Mouse (Mus musculus): ENCODE data around the gene Ddb2. TPM values are rescaled to one million over a fixed set of nuclear protein-coding genes. Genes with fewer than 3 reads are reported as not detected.

Ddb2 gene
- polyA plus RNA-seq, 1 experiment from 2014 or later = 9.3 TPM

- H3K27me3 ChIP-seq (replicated peaks; ENCODE audit: low read depth, poor library complexity, severe bottlenecking) = 0 out of 2 replicates have a peak, but pooled peaks cover 2% of the 10 kb centered on the region
- peaks cover 58% of the 10 kb centered on the region for H3K36me3 ChIP-seq (replicated peaks)
- WGBS = 86% methylated on average over 17 of the region's 17 CpGs
- no peak for DNase-seq (ENCODE audit: low spot score)
- H3K4me1 ChIP-seq = peaks cover 33% of the 10 kb centered on the region
- H3K27ac ChIP-seq (replicated peaks) = peak overlapping the region; percentile 97
- H3K4me3 ChIP-seq = peak overlapping the region; percentile 92
- no peaks in the 10 kb centered on the region for H3K9me3 ChIP-seq
These were observed 27.2 kb upstream of the Ddb2 start for GRCm38 (mm10) chr2:91263692-91264660.

DNA sequence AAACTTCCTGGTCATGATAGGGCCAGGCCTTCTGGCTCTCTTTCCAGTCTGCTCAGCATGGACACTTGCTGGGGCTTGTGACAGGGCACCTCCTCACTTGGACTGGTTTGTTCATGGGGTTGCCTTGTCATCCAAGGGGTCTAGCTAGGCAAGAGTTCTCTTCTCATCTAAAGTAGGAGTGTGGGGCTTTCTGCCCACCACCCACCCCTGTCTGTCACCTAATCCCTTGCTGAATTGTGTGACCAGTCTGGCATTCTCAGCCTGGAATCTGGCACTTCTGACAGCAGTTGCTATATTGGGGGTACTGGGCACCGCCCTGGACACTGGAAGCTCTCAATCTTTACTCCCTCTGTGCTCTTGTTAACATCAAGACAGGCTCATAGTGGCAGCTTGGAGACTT lies 22.7 kb upstream of the Ddb2 start:
- Histone ChIP-seq H3K36me3 (replicated peaks) (peaks cover 32% of the 10 kb centered on the region), H3K4me1 (peaks cover 62% of the 10 kb centered on the region), H3K4me3 (no peak overlapping the region), H3K27ac (replicated peaks) (no peak overlapping the region), H3K27me3 (replicated peaks; ENCODE audit: low read depth, poor library complexity, severe bottlenecking) (peaks cover 40% of the 10 kb centered on the region), H3K9me3 (no peaks in the 10 kb centered on the region)
- WGBS = 89% methylated on average over 1 of the region's 1 CpGs
- no peak for DNase-seq (ENCODE audit: low spot score)

- H3K4me1 ChIP-seq = peaks cover 62% of the 10 kb centered on the region
- no peak overlapping the region for H3K27ac ChIP-seq (replicated peaks)
- no peaks in the 10 kb centered on the region for H3K9me3 ChIP-seq
- DNase-seq (ENCODE audit: low spot score) = no peak
- 55% methylated on average over 1 of the region's 1 CpGs for WGBS
- peaks cover 47% of the 10 kb centered on the region for H3K27me3 ChIP-seq (replicated peaks; ENCODE audit: low read depth, poor library complexity, severe bottlenecking)
- no peak overlapping the region for H3K4me3 ChIP-seq
- H3K36me3 ChIP-seq (replicated peaks) = peaks cover 28% of the 10 kb centered on the region
These were observed 22.0 kb upstream of the Ddb2 start for GRCm38 (mm10) chr2:91258830-91259229.

DNA sequence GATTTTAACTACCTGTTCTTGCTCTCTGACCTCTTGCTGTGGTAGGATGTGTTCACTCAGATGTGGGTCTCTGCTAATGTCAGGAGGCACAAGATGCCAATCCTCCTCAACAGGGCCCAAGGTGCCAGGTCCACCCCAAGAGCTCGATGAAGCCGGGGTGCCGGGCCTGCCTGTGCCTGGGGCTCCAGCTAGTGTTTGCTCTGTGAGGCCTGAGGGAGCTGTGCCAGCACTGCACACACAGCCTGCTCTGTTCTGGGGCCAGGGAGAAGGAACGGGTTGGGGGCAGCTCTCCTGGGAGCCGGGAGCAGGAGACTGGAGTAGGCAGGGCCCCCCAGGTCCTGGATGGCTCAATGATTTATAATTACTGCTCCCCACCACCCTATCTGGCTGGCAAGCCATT lies 21.3 kb upstream of the Ddb2 start:
- Histone ChIP-seq H3K36me3 (replicated peaks) (peaks cover 20% of the 10 kb centered on the region), H3K4me1 (peaks cover 60% of the 10 kb centered on the region), H3K9me3 (no peaks in the 10 kb centered on the region), H3K4me3 (peak overlapping the region; percentile 67), H3K27me3 (replicated peaks; ENCODE audit: low read depth, poor library complexity, severe bottlenecking) (peaks cover 55% of the 10 kb centered on the region), H3K27ac (replicated peaks) (peak overlapping the region; percentile 83)
- DNase-seq (ENCODE audit: low spot score) = no peak
- 66% methylated on average over 5 of the region's 5 CpGs for WGBS

- Histone ChIP-seq H3K27ac (replicated peaks) (peak overlapping the region; percentile 83), H3K4me1 (peaks cover 67% of the 10 kb centered on the region), H3K36me3 (replicated peaks) (peaks cover 13% of the 10 kb centered on the region), H3K9me3 (no peaks in the 10 kb centered on the region), H3K4me3 (peak overlapping the region; percentile 67), H3K27me3 (replicated peaks; ENCODE audit: low read depth, poor library complexity, severe bottlenecking) (peaks cover 62% of the 10 kb centered on the region)
- 1% methylated on average over 22 of the region's 22 CpGs for WGBS
- no peak for DNase-seq (ENCODE audit: low spot score)
These were observed 20.6 kb upstream of the Ddb2 start for GRCm38 (mm10) chr2:91257126-91257980.

DNA sequence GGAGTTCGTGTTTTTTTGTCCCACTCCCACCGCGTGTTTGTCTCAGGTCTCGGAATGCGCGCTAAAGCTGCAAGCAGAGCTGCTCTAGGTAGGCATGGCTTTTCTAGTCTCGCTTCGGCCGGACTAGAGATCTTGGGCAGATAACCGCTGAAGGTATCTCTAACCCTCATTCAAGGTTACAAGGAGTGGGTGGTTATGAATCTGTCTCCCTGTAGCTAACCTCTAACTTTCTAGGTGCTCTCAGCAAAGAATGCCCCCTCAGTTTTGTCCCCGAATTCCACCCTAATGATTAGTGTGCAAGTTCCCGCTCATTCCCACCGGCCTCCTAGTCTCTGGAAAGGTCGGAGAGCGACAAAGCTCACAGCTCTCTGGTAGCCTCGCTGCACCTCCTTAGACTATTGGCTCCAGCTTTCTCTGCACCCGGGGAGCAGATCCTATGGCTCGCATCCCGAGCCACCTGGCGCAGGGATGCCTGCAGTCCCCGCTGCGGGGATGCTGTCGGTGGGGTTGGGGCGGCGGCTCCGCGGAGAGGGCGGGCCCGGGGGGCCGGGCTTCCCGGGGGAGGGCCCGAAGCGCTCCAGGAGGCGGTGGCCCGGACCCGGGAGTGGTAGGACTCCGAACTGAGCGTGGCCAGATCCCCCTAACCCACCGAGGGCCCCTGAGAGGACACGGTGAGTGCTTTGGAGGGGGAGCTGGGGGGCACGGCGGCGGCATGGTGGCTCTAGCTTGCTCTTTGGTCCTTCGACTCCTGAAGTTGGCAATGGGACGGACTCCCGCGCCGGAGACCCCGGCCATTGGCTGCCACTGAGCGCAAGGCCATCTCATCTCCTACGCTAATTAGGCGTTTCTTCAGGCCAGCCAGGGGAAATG lies 19.7 kb upstream of the Ddb2 start:
- H3K4me1 ChIP-seq = peaks cover 68% of the 10 kb centered on the region

GRCm38 (mm10) chr2:91255661-91256150 lies 18.9 kb upstream of the Ddb2 start, which contains the start of gene Pacsin3:
Pacsin3 (plus strand) TSS chr2:91255954.
- Histone ChIP-seq H3K27me3 (replicated peaks; ENCODE audit: low read depth, poor library complexity, severe bottlenecking) (peaks cover 62% of the 10 kb centered on the region), H3K36me3 (replicated peaks) (no peaks in the 10 kb centered on the region; the same call in 1 of the 2 replicates), H3K4me3 (peak within 1 kb of the TSS; percentile 67), H3K4me1 (peaks cover 68% of the 10 kb centered on the region), H3K27ac (replicated peaks) (peak within 1 kb of the TSS; percentile 83), H3K9me3 (no peaks in the 10 kb centered on the region)
- DNase-seq (ENCODE audit: low spot score) = peak; percentile 67
- under 1% methylated on average over 27 of the region's 27 CpGs for WGBS

More for the DNA sequence above, 19.7 kb upstream of the Ddb2 start:
- Histone ChIP-seq H3K27me3 (replicated peaks; ENCODE audit: low read depth, poor library complexity, severe bottlenecking) (peaks cover 62% of the 10 kb centered on the region), H3K4me3 (peak overlapping the region; percentile 67), H3K9me3 (no peaks in the 10 kb centered on the region), H3K36me3 (replicated peaks) (peaks cover 6% of the 10 kb centered on the region), H3K27ac (replicated peaks) (peak overlapping the region; percentile 83)
- peak; percentile 83 for DNase-seq (ENCODE audit: low spot score)
- WGBS = under 1% methylated on average over 52 of the region's 52 CpGs

- peak; percentile 34 for DNase-seq (ENCODE audit: low spot score)
- peak overlapping the region; percentile 67 for H3K4me3 ChIP-seq
- no peak overlapping the region for H3K27ac ChIP-seq (replicated peaks)
- no peaks in the 10 kb centered on the region for H3K9me3 ChIP-seq
- H3K36me3 ChIP-seq (replicated peaks) = no peaks in the 10 kb centered on the region
- H3K4me1 ChIP-seq = peaks cover 67% of the 10 kb centered on the region
- H3K27me3 ChIP-seq (replicated peaks; ENCODE audit: low read depth, poor library complexity, severe bottlenecking) = peaks cover 62% of the 10 kb centered on the region
- 23% methylated on average over 8 of the region's 8 CpGs for WGBS
These were observed 18.1 kb upstream of the Ddb2 start for GRCm38 (mm10) chr2:91254725-91255380.

- no peak overlapping the region for H3K4me3 ChIP-seq
- no peak overlapping the region for H3K27ac ChIP-seq (replicated peaks)
- H3K4me1 ChIP-seq = peaks cover 45% of the 10 kb centered on the region
- WGBS = 58% methylated on average over 4 of the region's 4 CpGs
- H3K9me3 ChIP-seq = no peaks in the 10 kb centered on the region
- peaks cover 46% of the 10 kb centered on the region for H3K27me3 ChIP-seq (replicated peaks; ENCODE audit: low read depth, poor library complexity, severe bottlenecking)
- no peak for DNase-seq (ENCODE audit: low spot score)
- H3K36me3 ChIP-seq (replicated peaks) = no peaks in the 10 kb centered on the region
These were observed 15.7 kb upstream of the Ddb2 start for GRCm38 (mm10) chr2:91252512-91252911.

- DNase-seq (ENCODE audit: low spot score) = no peak
- Histone ChIP-seq H3K27me3 (replicated peaks; ENCODE audit: low read depth, poor library complexity, severe bottlenecking) (peaks cover 43% of the 10 kb centered on the region), H3K4me3 (no peak overlapping the region), H3K36me3 (replicated peaks) (no peaks in the 10 kb centered on the region), H3K4me1 (peaks cover 40% of the 10 kb centered on the region), H3K27ac (replicated peaks) (no peak overlapping the region), H3K9me3 (no peaks in the 10 kb centered on the region)
- 79% methylated on average over 4 of the region's 4 CpGs for WGBS
These were observed 15.2 kb upstream of the Ddb2 start for GRCm38 (mm10) chr2:91252001-91252400.

DNA sequence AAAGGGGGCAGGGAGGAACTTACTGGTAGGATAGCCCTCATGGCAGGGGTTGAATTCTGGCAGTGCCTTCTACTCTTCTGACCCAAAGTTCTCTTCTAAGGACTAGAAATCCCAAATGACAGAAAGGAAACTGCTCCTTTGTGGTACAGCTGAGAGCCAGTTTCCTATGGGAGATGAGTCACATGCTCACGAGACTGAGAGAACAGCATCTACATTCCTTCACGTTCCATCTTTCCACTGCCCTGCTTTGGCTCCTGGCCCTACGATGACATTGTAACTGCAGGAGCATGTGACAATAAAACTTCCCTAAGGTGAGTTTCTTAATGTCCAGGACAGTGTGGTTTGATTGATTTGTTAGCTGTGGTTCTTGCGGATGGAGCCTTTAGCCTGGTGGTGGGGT lies 11.6 kb upstream of the Ddb2 start:
- no peaks in the 10 kb centered on the region for H3K36me3 ChIP-seq (replicated peaks)
- peaks cover 11% of the 10 kb centered on the region; the same call in 1 of the 2 replicates for H3K4me1 ChIP-seq
- DNase-seq (ENCODE audit: low spot score) = no peak
- H3K27me3 ChIP-seq (replicated peaks; ENCODE audit: low read depth, poor library complexity, severe bottlenecking) = peaks cover 11% of the 10 kb centered on the region
- no peak overlapping the region for H3K27ac ChIP-seq (replicated peaks)
- no peak overlapping the region for H3K4me3 ChIP-seq
- WGBS = 92% methylated on average over 4 of the region's 4 CpGs
- no peaks in the 10 kb centered on the region for H3K9me3 ChIP-seq

Data from embryonic facial prominence, embryonic 10.5 days (tissue).